Mouse (Mus musculus): ENCODE data around the gene Gm20388.

- TF ChIP-seq CTCF (IDR thresholded peaks at IDR 0.05; ENCODE audit: low read depth) (no peak), EP300 (IDR thresholded peaks at IDR 0.05; ENCODE audit: low read depth) (no peak)
Measured at GRCm38 (mm10) chr8:121911400-121911799, 2000.8 kb downstream of the Gm20388 start.
